Mouse (Mus musculus): ENCODE measurements around the gene Gpr157. TPM values are rescaled to one million over a fixed set of nuclear protein-coding genes. Genes with fewer than 3 reads are reported as not detected.

Gene Gpr157
- total RNA-seq, 1 experiment = 0.71 TPM

DNA sequence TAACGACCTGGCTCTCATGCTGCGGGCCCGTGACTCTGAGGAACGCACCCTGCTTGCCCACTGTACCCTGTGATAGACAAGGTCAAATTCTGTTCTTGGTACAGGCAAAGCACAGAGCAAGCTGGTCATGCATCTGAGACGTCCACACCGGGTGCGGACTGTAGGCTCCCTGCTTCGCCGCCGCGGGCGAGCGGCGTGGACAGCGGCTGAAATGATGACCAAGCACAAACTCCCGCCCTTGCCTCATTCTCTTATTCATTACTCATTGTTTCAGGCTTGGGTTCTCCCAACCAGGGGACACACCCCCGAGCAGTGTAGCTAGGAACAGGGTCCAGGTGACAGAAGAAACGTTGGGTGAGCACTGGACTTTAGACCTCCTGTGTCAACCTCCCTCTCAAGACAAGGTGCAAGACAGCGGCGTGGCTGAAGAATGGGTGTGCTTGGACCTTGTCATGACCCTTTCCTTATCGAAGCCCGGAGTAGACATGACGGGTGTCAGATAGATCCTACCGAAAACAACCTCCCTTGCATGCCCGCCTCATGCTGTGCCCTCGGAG lies 27.4 kb downstream of the Gpr157 start:
- Histone ChIP-seq H3K9me3 (ENCODE audit: control insufficient read depth, insufficient read depth, low read depth, low read length) (no peaks in the 10 kb centered on the region), H3K27ac (ENCODE audit: insufficient read depth, low read depth, low read length, poor library complexity, severe bottlenecking) (no peak overlapping the region), H3K4me1 (ENCODE audit: control insufficient read depth in 2 of 2, insufficient read depth in 2 of 2, low read length in 2 of 2, poor library complexity in 1 of 2) (peaks cover 0 to 10% of the 10 kb centered on the region in 2 experiments; a peak in 1 of 4 replicates), H3K9ac (ENCODE audit: insufficient read depth, low read depth, low read length, poor library complexity, severe bottlenecking) (peak overlapping the region; percentile 10; the same call in 1 of the 2 replicates), H3K36me3 (ENCODE audit: control insufficient read depth, insufficient read depth, low read length, poor library complexity, severe bottlenecking) (no peaks in the 10 kb centered on the region), H3K4me3 (ENCODE audit: insufficient read depth in 1 of 2, low read depth in 1 of 2, low read length in 2 of 2, poor library complexity in 1 of 2, severe bottlenecking in 1 of 2) (peak overlapping the region in 1 of 2 experiments; percentile 28; a peak in 1 of 4 replicates)
- DNase-seq (ENCODE audit: low read depth, low spot score) = no peak
- TF ChIP-seq CHD2 (IDR thresholded peaks at IDR 0.05; ENCODE audit: low read depth, low read length) (no peak), HCFC1 (IDR thresholded peaks at IDR 0.05; ENCODE audit: borderline replicate concordance, insufficient read depth, low read length) (no peak), MAFK (IDR thresholded peaks at IDR 0.05; ENCODE audit: insufficient read depth, low read depth, low read length) (0 out of 2 replicates have a peak, but pooled peaks have one; percentile 63), ZC3H11A (IDR thresholded peaks at IDR 0.05; ENCODE audit: borderline replicate concordance, low read depth, low read length) (no peak)
- in situ Hi-C loops (cut with MboI; ENCODE audit: low sequenced_read_pairs in 2 of 2, unreplicated experiment in 2 of 2) = no loop called here

DNA sequence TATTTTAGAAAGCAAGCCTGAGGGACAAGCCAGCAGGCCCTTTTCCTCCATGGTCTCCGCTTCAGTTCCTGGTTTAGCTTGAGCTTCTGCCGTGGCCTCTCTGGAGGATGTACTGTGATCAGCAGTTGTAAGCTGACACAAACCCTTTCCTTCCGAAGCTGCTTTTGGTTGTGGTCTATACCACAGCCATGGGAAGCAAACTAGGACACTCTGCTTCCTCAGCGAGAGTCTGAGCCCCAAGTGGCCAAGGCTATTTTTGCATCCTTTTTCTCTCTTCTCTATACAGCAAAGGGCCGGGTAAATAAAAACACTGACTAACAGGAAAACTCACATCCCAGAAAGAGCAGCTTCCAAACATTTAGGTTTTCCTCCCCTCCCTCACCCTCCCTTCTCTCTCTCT lies 30.1 kb downstream of the Gpr157 start:
- Histone ChIP-seq H3K4me3 (ENCODE audit: insufficient read depth in 1 of 2, low read depth in 1 of 2, low read length in 2 of 2, poor library complexity in 1 of 2, severe bottlenecking in 1 of 2) (no peak overlapping the region), H3K9ac (ENCODE audit: insufficient read depth, low read depth, low read length, poor library complexity, severe bottlenecking) (no peak overlapping the region), H3K9me3 (ENCODE audit: control insufficient read depth, insufficient read depth, low read depth, low read length) (no peaks in the 10 kb centered on the region), H3K4me1 (ENCODE audit: control insufficient read depth in 2 of 2, insufficient read depth in 2 of 2, low read length in 2 of 2, poor library complexity in 1 of 2) (peaks cover 0 to 20% of the 10 kb centered on the region in 2 experiments; a peak in 1 of 4 replicates), H3K36me3 (ENCODE audit: control insufficient read depth, insufficient read depth, low read length, poor library complexity, severe bottlenecking) (no peaks in the 10 kb centered on the region), H3K27ac (ENCODE audit: insufficient read depth, low read depth, low read length, poor library complexity, severe bottlenecking) (no peak overlapping the region)
- TF ChIP-seq ZNF384 (IDR thresholded peaks at IDR 0.05; ENCODE audit: low read depth, low read length) = no peak
- no peak for DNase-seq (ENCODE audit: low read depth, low spot score)
- in situ Hi-C loops (cut with MboI; ENCODE audit: low sequenced_read_pairs in 2 of 2, unreplicated experiment in 2 of 2) = no loop called here

GRCm38 (mm10) chr4:150118163-150118562 lies 31.0 kb downstream of the Gpr157 start:
- H3K9ac ChIP-seq (ENCODE audit: insufficient read depth, low read depth, low read length, poor library complexity, severe bottlenecking) = no peak overlapping the region
- H3K36me3 ChIP-seq (ENCODE audit: control insufficient read depth, insufficient read depth, low read length, poor library complexity, severe bottlenecking) = no peaks in the 10 kb centered on the region
- no peak overlapping the region for H3K27ac ChIP-seq (ENCODE audit: insufficient read depth, low read depth, low read length, poor library complexity, severe bottlenecking)
- H3K9me3 ChIP-seq (ENCODE audit: control insufficient read depth, insufficient read depth, low read depth, low read length) = no peaks in the 10 kb centered on the region
- H3K4me3 ChIP-seq (ENCODE audit: insufficient read depth in 1 of 2, low read depth in 1 of 2, low read length in 2 of 2, poor library complexity in 1 of 2, severe bottlenecking in 1 of 2) = no peak overlapping the region
- in situ Hi-C loops (cut with MboI; ENCODE audit: low sequenced_read_pairs in 2 of 2, unreplicated experiment in 2 of 2) = no loop called here
- peaks cover 0 to 18% of the 10 kb centered on the region in 2 experiments; a peak in 1 of 4 replicates for H3K4me1 ChIP-seq (ENCODE audit: control insufficient read depth in 2 of 2, insufficient read depth in 2 of 2, low read length in 2 of 2, poor library complexity in 1 of 2)
- DNase-seq (ENCODE audit: low read depth, low spot score) = peak; percentile 45
- no peak for TF ChIP-seq ZC3H11A (IDR thresholded peaks at IDR 0.05; ENCODE audit: borderline replicate concordance, low read depth, low read length)
- no peak for TF ChIP-seq MAFK (IDR thresholded peaks at IDR 0.05; ENCODE audit: insufficient read depth, low read depth, low read length)
- no peak for TF ChIP-seq HCFC1 (IDR thresholded peaks at IDR 0.05; ENCODE audit: borderline replicate concordance, insufficient read depth, low read length)
- no peak for TF ChIP-seq ZNF384 (IDR thresholded peaks at IDR 0.05; ENCODE audit: low read depth, low read length)
- no peak for TF ChIP-seq CHD2 (IDR thresholded peaks at IDR 0.05; ENCODE audit: low read depth, low read length)

GRCm38 (mm10) chr4:150119055-150119454 lies 31.9 kb downstream of the Gpr157 start, which contains the start of gene Slc2a5:
Gene Slc2a5, plus strand, starts transcription at chr4:150119283.
- Histone ChIP-seq H3K36me3 (ENCODE audit: control insufficient read depth, insufficient read depth, low read length, poor library complexity, severe bottlenecking) (no peaks in the 10 kb centered on the region), H3K9me3 (ENCODE audit: control insufficient read depth, insufficient read depth, low read depth, low read length) (no peaks in the 10 kb centered on the region), H3K4me1 (ENCODE audit: control insufficient read depth in 2 of 2, insufficient read depth in 2 of 2, low read length in 2 of 2, poor library complexity in 1 of 2) (peaks cover 0 to 18% of the 10 kb centered on the region in 2 experiments; a peak in 1 of 4 replicates), H3K4me3 (ENCODE audit: insufficient read depth in 1 of 2, low read depth in 1 of 2, low read length in 2 of 2, poor library complexity in 1 of 2, severe bottlenecking in 1 of 2) (peak within 1 kb of the TSS; percentile 27 to 78), H3K27ac (ENCODE audit: insufficient read depth, low read depth, low read length, poor library complexity, severe bottlenecking) (no peak within 1 kb of the TSS), H3K9ac (ENCODE audit: insufficient read depth, low read depth, low read length, poor library complexity, severe bottlenecking) (peak within 1 kb of the TSS; percentile 64; the same call in 1 of the 2 replicates)
- DNase-seq (ENCODE audit: low read depth, low spot score) = peak; percentile 47
- in situ Hi-C loops (cut with MboI; ENCODE audit: low sequenced_read_pairs in 2 of 2, unreplicated experiment in 2 of 2) = no loop called here
- TF ChIP-seq ZC3H11A (IDR thresholded peaks at IDR 0.05; ENCODE audit: borderline replicate concordance, low read depth, low read length) (no peak), HCFC1 (IDR thresholded peaks at IDR 0.05; ENCODE audit: borderline replicate concordance, insufficient read depth, low read length) (no peak)

GRCm38 (mm10) chr4:150119640-150120039 lies 32.5 kb downstream of the Gpr157 start:
- H3K4me3 ChIP-seq (ENCODE audit: insufficient read depth in 1 of 2, low read depth in 1 of 2, low read length in 2 of 2, poor library complexity in 1 of 2, severe bottlenecking in 1 of 2) = peak overlapping the region; percentile 27 to 78

More at GRCm38 (mm10) chr4:150119640-150120039, 32.5 kb downstream of the Gpr157 start:
- peak overlapping the region; percentile 64; the same call in 1 of the 2 replicates for H3K9ac ChIP-seq (ENCODE audit: insufficient read depth, low read depth, low read length, poor library complexity, severe bottlenecking)
- peaks cover 0 to 15% of the 10 kb centered on the region in 2 experiments; a peak in 1 of 4 replicates for H3K4me1 ChIP-seq (ENCODE audit: control insufficient read depth in 2 of 2, insufficient read depth in 2 of 2, low read length in 2 of 2, poor library complexity in 1 of 2)
- TF ChIP-seq MAFK (IDR thresholded peaks at IDR 0.05; ENCODE audit: insufficient read depth, low read depth, low read length) = no peak
- no peak for TF ChIP-seq HCFC1 (IDR thresholded peaks at IDR 0.05; ENCODE audit: borderline replicate concordance, insufficient read depth, low read length)
- TF ChIP-seq ZNF384 (IDR thresholded peaks at IDR 0.05; ENCODE audit: low read depth, low read length) = no peak
- no peak for TF ChIP-seq CHD2 (IDR thresholded peaks at IDR 0.05; ENCODE audit: low read depth, low read length)
- no peak for TF ChIP-seq ZC3H11A (IDR thresholded peaks at IDR 0.05; ENCODE audit: borderline replicate concordance, low read depth, low read length)
- DNase-seq (ENCODE audit: low read depth, low spot score) = no peak
- H3K9me3 ChIP-seq (ENCODE audit: control insufficient read depth, insufficient read depth, low read depth, low read length) = no peaks in the 10 kb centered on the region
- in situ Hi-C loops (cut with MboI; ENCODE audit: low sequenced_read_pairs in 2 of 2, unreplicated experiment in 2 of 2) = no loop called here
- no peak overlapping the region for H3K27ac ChIP-seq (ENCODE audit: insufficient read depth, low read depth, low read length, poor library complexity, severe bottlenecking)
- no peaks in the 10 kb centered on the region for H3K36me3 ChIP-seq (ENCODE audit: control insufficient read depth, insufficient read depth, low read length, poor library complexity, severe bottlenecking)

Measured in ES-E14 (cell line).